Mouse (Mus musculus): Measurements from ENCODE around the gene Oxct2a.

- no peak for TF ChIP-seq POLR2A (IDR thresholded peaks at IDR 0.05; ENCODE audit: borderline replicate concordance, extremely low read depth, low read depth, low read length)
- TF ChIP-seq CTCF (IDR thresholded peaks at IDR 0.05; ENCODE audit: insufficient read depth, low read length): no peak
These were observed 26.1 kb downstream of the Oxct2a start for GRCm38 (mm10) chr4:123297195-123297960.

Measured in lung, adult 2 months (tissue).